Mouse (Mus musculus) heart, embryonic 14.5 days (tissue): Measurements from ENCODE around the gene Eprs. TPM values are rescaled to one million over a fixed set of nuclear protein-coding genes. Genes with fewer than 3 reads are reported as not detected.

Source experiments
- ATAC-seq: fragments of 200-750 bp; cut with Nextera tagmentation; 2 replicates; pipeline ENCODE4 v1.8.0; 2017; ENCODE audit warnings: low read depth, moderate TSS enrichment; ENCODE audit not compliant: insufficient number of reproducible peaks, insufficient read depth, low FRiP score
- H3K27ac ChIP-seq, 2 experiments: fragments of 200-500 bp in 1 of 2; fragments of 300-500 bp in 1 of 2; sonication (generic) in 1 of 2; replicated peaks in 1 of 2; 2 replicates each; pipeline ENCODE4 v1.5.1; 2012 to 2014; ENCODE audit warnings: low read depth in 2 of 2, low read length in 2 of 2, control low read depth in 1 of 2, mild to moderate bottlenecking in 1 of 2, mixed read lengths in 1 of 2; ENCODE audit not compliant: control insufficient read depth in 1 of 2, insufficient read depth in 1 of 2
- H3K27me3 ChIP-seq: fragments of 300-500 bp; sonication (generic); 2 replicates; pipeline ENCODE4 v1.6.1; 2014; ENCODE audit warnings: mild to moderate bottlenecking, low read length, control low read depth; ENCODE audit not compliant: control insufficient read depth, insufficient read depth
- H3K36me3 ChIP-seq: fragments of 300-500 bp; sonication (generic); 2 replicates; pipeline ENCODE4 v1.6.1; 2014; ENCODE audit warnings: mild to moderate bottlenecking, control low read depth, low read length, mixed read lengths; ENCODE audit not compliant: control insufficient read depth, insufficient read depth
- H3K4me1 ChIP-seq, 2 experiments: fragments of 200-500 bp in 1 of 2; fragments of 300-500 bp in 1 of 2; sonication (generic) in 1 of 2; 2 replicates each; pipeline ENCODE4 v1.6.1; 2012 to 2014; ENCODE audit warnings: low read length in 2 of 2, control low read depth in 1 of 2, mixed read lengths in 1 of 2; ENCODE audit not compliant: control insufficient read depth in 2 of 2, insufficient read depth in 2 of 2
- H3K4me2 ChIP-seq: fragments of 300-500 bp; sonication (generic); 2 replicates; pipeline ENCODE4 v1.6.1; 2014; ENCODE audit warnings: mild to moderate bottlenecking, low read length
- H3K4me3 ChIP-seq, 2 experiments: fragments of 200-500 bp in 1 of 2; fragments of 300-500 bp in 1 of 2; sonication (generic) in 1 of 2; 2 replicates each; pipeline ENCODE4 v1.5.1; 2012 to 2014; ENCODE audit warnings: low read length in 2 of 2, mild to moderate bottlenecking in 2 of 2, control low read depth in 1 of 2, low read depth in 1 of 2, moderate library complexity in 1 of 2; ENCODE audit not compliant: control insufficient read depth in 1 of 2, insufficient read depth in 1 of 2
- H3K9ac ChIP-seq: fragments of 300-500 bp; sonication (generic); 2 replicates; pipeline ENCODE4 v1.6.1; 2014; ENCODE audit warnings: mild to moderate bottlenecking, low read length
- H3K9me3 ChIP-seq: fragments of 300-500 bp; sonication (generic); 2 replicates; pipeline ENCODE4 v1.6.1; 2016; ENCODE audit warnings: low read length, control low read depth; ENCODE audit not compliant: control insufficient read depth
- WGBS: fragments of 180-500 bp; shearing (Covaris S2); extraction: QIAGEN DNeasy Blood & Tissue Kit; methylation state at CpG from one replicate; pipeline ENCODE4 v1.1.7; 2014; 5-methylcytosine and 5-hydroxymethylcytosine counted together
- polyA plus RNA-seq: library from polyadenylated mRNA; unstranded; fragments of >200 nt; fragmentation: Nextera tagmentation; extraction: Ambion mirVana; gene quantifications from 2 replicates; pipeline ENCODE4 v1.2.1, GENCODE M21; 2014

Gene Eprs
- polyA plus RNA-seq, 1 experiment from 2014 or later = 103 TPM

DNA sequence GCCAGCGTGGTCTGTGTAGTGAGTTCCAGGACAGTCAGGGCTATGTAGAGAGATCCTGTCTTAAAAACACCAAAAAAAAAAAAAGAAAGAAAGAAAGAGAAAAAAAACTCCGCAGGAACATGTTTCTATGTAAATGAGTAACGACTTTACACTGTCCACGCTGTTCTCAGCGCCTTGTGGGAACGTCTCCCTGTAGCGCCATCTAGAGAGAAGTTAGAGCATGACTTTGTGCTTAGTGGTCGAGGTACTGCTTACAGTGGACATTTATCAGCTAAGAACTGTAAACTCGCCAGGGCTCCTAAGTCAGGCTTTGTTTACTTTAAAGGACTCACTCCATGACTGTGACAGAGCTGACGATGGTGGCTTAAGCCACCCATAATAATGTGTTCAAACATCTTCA is 16.7 kb upstream of the Eprs start:
- Histone ChIP-seq H3K9ac (no peak overlapping the region), H3K4me3 (no peak overlapping the region), H3K27ac (no peak overlapping the region), H3K9me3 (no peaks in the 10 kb centered on the region), H3K36me3 (peaks cover 98% of the 10 kb centered on the region), H3K27me3 (no peaks in the 10 kb centered on the region), H3K4me1 (no peaks in the 10 kb centered on the region), H3K4me2 (no peak overlapping the region)
- ATAC-seq = no peak
- WGBS = 73% methylated on average over 10 of the region's 10 CpGs

DNA sequence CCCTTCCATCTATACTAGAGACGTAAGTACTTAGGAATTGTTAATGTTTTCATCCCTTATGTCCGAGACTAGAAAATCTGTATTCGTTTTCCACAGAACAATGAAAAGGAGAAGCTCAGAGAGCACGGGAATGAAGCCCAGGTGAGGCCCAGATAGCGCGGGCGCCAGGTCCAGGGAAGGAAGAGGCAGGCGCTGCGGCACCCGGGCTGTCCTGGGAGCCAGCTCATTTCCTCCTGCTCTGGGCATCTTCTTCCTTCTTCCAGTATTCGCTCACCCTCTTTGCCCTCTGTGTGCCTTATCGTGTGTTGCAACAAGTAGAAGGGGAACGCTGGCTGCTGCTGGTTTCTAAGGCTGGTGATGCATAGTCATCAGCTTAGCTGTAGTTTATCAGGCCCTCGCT is 13.1 kb upstream of the Eprs start:
- Histone ChIP-seq H3K9me3 (no peaks in the 10 kb centered on the region), H3K9ac (no peak overlapping the region), H3K4me2 (no peak overlapping the region), H3K4me1 (no peaks in the 10 kb centered on the region), H3K4me3 (no peak overlapping the region), H3K27me3 (no peaks in the 10 kb centered on the region), H3K27ac (no peak overlapping the region), H3K36me3 (peaks cover 87% of the 10 kb centered on the region)
- ATAC-seq = no peak
- 92% methylated on average over 14 of the region's 14 CpGs for WGBS

DNA sequence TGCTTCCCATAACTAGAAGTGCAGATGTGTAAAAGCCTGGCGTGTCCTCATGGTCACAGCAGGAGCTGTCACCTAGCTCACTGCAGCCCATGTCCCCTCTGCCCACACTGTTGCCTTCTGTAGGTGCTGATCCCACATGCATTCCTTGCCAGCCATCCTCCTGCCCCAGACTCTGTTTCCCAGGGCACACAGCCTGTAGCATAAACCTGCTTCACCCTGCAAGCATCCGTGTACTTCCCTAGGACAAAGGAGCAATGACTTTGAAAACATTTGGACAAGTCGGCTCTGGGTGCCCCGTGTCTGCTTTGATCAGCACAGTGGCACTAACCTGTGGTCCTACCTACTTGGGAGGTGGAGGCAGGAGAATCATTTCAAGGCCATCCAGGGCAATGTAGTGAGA is 12.2 kb upstream of the Eprs start:
- H3K4me3 ChIP-seq = no peak overlapping the region
- H3K4me2 ChIP-seq = no peak overlapping the region
- no peak overlapping the region for H3K27ac ChIP-seq
- H3K27me3 ChIP-seq = no peaks in the 10 kb centered on the region
- H3K36me3 ChIP-seq = peaks cover 87% of the 10 kb centered on the region
- no peak for ATAC-seq
- H3K9ac ChIP-seq = no peak overlapping the region
- H3K9me3 ChIP-seq = no peaks in the 10 kb centered on the region
- H3K4me1 ChIP-seq = no peaks in the 10 kb centered on the region
- WGBS = 87% methylated on average over 4 of the region's 4 CpGs

DNA sequence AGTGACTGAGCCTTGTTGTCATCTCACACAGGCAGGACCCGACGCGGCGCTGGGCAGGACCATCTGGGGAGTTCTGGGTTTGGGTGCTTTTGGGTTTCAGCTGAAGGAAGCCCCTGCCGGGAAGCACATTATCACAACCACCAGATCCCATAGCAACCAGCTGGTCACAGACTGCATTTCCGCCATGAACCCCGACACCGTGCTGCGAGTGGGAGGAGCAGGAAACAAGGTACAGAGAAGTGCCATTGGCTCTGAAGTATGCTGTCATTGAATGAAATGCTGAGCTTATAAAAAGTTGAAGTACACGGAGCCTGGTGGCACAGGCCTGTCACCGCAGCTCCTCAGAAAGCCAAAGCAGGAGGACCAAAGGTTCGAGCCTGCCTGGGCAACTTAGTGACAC is 10.7 kb upstream of the Eprs start:
- Histone ChIP-seq H3K4me3 (no peak overlapping the region), H3K9ac (no peak overlapping the region), H3K27ac (no peak overlapping the region), H3K36me3 (peaks cover 84% of the 10 kb centered on the region), H3K27me3 (no peaks in the 10 kb centered on the region), H3K4me1 (no peaks in the 10 kb centered on the region), H3K4me2 (no peak overlapping the region), H3K9me3 (no peaks in the 10 kb centered on the region)
- ATAC-seq = no peak
- 83% methylated on average over 12 of the region's 12 CpGs for WGBS

DNA sequence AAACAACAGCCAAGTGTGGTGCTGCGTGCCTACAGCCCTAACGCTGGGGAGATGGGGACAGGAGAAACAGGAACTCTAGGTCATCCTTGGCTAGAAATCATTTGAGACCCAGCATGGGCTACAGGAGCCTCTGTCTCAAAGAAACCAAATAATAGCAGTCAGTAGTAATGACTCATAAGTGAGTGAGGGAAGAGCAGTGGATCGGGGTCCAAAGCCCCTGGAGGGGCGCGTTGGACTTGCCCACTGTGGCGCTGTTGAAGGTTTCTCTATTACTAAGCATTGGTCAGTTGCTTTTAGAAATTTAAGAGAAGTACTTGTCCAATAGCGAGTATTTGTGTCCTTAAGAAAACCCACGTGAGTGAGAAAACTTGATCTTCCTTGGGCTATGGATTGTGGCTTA is 9.5 kb upstream of the Eprs start:
- Histone ChIP-seq H3K4me2 (no peak overlapping the region), H3K36me3 (peaks cover 83% of the 10 kb centered on the region), H3K9me3 (no peaks in the 10 kb centered on the region), H3K27ac (no peak overlapping the region), H3K27me3 (no peaks in the 10 kb centered on the region), H3K4me1 (no peaks in the 10 kb centered on the region), H3K4me3 (no peak overlapping the region), H3K9ac (no peak overlapping the region)
- WGBS = 91% methylated on average over 8 of the region's 8 CpGs
- no peak for ATAC-seq

DNA sequence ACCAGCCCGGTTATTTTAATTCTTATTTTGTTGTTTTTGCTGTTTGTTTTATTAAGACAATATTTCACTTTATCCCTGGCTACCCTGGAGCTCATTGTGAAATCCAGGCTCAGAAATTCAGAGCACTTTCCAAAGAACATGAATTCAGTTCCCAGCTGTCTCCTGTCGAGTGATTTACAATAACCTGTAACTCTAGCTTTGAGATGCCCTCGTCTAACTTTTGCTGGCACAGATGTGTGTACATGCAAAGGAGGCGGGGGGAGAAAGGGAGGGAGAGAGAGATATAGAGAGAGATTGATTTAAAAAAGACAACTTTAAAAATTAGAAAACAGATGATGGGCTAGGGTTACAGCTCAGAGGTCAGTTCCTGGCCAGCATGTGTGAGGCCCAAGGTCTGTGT is 8.1 kb upstream of the Eprs start:
- peaks cover 78% of the 10 kb centered on the region for H3K36me3 ChIP-seq
- no peak for ATAC-seq
- 86% methylated on average over 4 of the region's 4 CpGs for WGBS

DNA sequence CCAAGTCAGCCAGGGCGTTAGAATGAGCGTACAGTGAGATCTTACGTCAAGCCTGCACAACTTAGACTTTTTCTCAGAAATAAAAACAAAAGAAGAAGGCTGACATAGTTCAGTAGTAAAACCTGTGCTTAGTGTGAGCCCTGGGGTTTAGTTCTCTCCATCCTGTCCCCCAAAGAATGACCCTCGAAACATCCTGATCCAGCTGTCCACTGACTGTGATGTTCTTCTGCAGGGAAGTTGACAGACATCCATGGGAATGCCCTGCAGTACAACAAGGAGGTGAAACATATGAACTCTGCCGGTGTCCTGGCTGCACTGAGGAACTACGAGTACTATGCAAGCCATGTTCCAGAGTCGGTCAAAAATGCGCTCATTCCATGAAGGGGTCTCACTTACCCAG is 6.6 kb upstream of the Eprs start:
- Histone ChIP-seq H3K27ac (no peak overlapping the region), H3K36me3 (peaks cover 64% of the 10 kb centered on the region), H3K4me1 (no peaks in the 10 kb centered on the region), H3K4me2 (no peak overlapping the region), H3K9me3 (no peaks in the 10 kb centered on the region), H3K9ac (no peak overlapping the region), H3K27me3 (no peaks in the 10 kb centered on the region), H3K4me3 (no peak overlapping the region)
- WGBS = 91% methylated on average over 8 of the region's 8 CpGs
- no peak for ATAC-seq

More for the DNA sequence above, 8.1 kb upstream of the Eprs start:
- H3K4me1 ChIP-seq = no peaks in the 10 kb centered on the region
- no peak overlapping the region for H3K9ac ChIP-seq
- H3K27ac ChIP-seq = no peak overlapping the region
- no peaks in the 10 kb centered on the region for H3K9me3 ChIP-seq
- H3K4me2 ChIP-seq = no peak overlapping the region
- H3K4me3 ChIP-seq = no peak overlapping the region
- no peaks in the 10 kb centered on the region for H3K27me3 ChIP-seq

DNA sequence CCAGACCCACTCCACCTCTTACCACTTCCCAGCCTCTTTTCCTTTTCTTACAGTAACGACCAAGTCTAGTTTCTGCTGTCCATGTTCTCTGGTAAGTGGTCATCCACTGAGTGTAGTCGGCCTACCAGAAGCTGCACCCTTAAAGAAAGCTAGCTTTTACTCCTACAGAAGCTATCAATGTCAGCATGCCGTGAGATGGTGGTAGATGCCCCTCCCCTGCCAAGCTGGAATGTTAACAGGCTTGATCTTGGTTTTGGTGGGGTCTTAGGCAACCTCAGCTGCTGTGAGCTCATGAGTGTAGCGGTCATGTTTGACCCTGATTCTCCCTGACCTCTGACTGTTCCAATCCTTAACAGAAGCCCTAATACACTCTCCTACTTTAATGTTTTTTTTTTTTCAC is 4.6 kb upstream of the Eprs start:
- Histone ChIP-seq H3K27me3 (no peaks in the 10 kb centered on the region), H3K36me3 (peaks cover 53% of the 10 kb centered on the region), H3K4me2 (no peak overlapping the region), H3K4me3 (no peak overlapping the region), H3K4me1 (no peaks in the 10 kb centered on the region), H3K9ac (no peak overlapping the region), H3K27ac (no peak overlapping the region), H3K9me3 (no peaks in the 10 kb centered on the region)
- 82% methylated on average over 4 of the region's 4 CpGs for WGBS
- ATAC-seq = no peak
